Mouse (Mus musculus): Measurements from ENCODE around the gene Mvk. TPM values are rescaled to one million over a fixed set of nuclear protein-coding genes. Genes with fewer than 3 reads are reported as not detected.

Mvk gene
- total and polyA plus RNA-seq, 3 experiments: 33.5 to 37.7 TPM; not detected in 1

- TF ChIP-seq CHD2 (IDR thresholded peaks at IDR 0.05; ENCODE audit: low read length): no peak
These were observed 41.6 kb downstream of the Mvk start (continued) for GRCm38 (mm10) chr5:114485685-114486084.

- peaks cover 0 to 2% of the 10 kb centered on the region in 2 experiments; a peak in 1 of 4 replicates for H3K36me3 ChIP-seq (ENCODE audit: control insufficient read depth in 1 of 2, insufficient read depth in 2 of 2, low read length in 2 of 2)
- H3K4me1 ChIP-seq (ENCODE audit: control insufficient read depth in 1 of 2, insufficient read depth in 2 of 2, low read length in 2 of 2): peaks cover 0 to 13% of the 10 kb centered on the region in 2 experiments; a peak in 2 of 4 replicates
- H3K4me3 ChIP-seq (ENCODE audit: control insufficient read depth in 1 of 2, insufficient read depth in 1 of 2, low read depth in 2 of 2, low read length in 2 of 2): no peak overlapping the region
- no peaks in the 10 kb centered on the region for H3K27me3 ChIP-seq (ENCODE audit: control insufficient read depth in 1 of 2, insufficient read depth in 2 of 2, low read length in 2 of 2)
- H3K9ac ChIP-seq (ENCODE audit: control insufficient read depth, low read depth, low read length, poor library complexity, severe bottlenecking): no peak overlapping the region
- H3K27ac ChIP-seq (ENCODE audit: control insufficient read depth, low read depth, low read length): no peak overlapping the region
- H3K79me2 ChIP-seq (ENCODE audit: control insufficient read depth, insufficient read depth, low read length, poor library complexity): peaks cover 11% of the 10 kb centered on the region
- DNase-seq (ENCODE audit: low read depth, low spot score): no peak
- H3K9me3 ChIP-seq (replicated peaks; ENCODE audit: insufficient read depth, low read length): no peaks in the 10 kb centered on the region
- TF ChIP-seq ELF1 (IDR thresholded peaks at IDR 0.05; ENCODE audit: low read depth, low read length) (no peak), SIN3A (IDR thresholded peaks at IDR 0.05; ENCODE audit: low read length) (no peak), POLR2A (IDR thresholded peaks at IDR 0.05; ENCODE audit: control insufficient read depth in 1 of 2, insufficient read depth in 1 of 2, low read depth in 1 of 2, low read length in 2 of 2, poor library complexity in 1 of 2) (no peak), POLR2AphosphoS2 (IDR thresholded peaks at IDR 0.05; ENCODE audit: low read length) (no peak), UBTF (IDR thresholded peaks at IDR 0.05; ENCODE audit: borderline replicate concordance, insufficient read depth, low read depth, low read length) (no peak), MYB (IDR thresholded peaks at IDR 0.05; ENCODE audit: low read depth, low read length) (no peak), TAL1 (IDR thresholded peaks at IDR 0.05; ENCODE audit: low read length) (no peak), MAZ (IDR thresholded peaks at IDR 0.05; ENCODE audit: low read depth, low read length) (no peak), USF1 (IDR thresholded peaks at IDR 0.05; ENCODE audit: low read depth, low read length) (no peak)
These were observed 45.5 kb downstream of the Mvk start for GRCm38 (mm10) chr5:114489570-114489969.

- H3K4me1 ChIP-seq (ENCODE audit: control insufficient read depth in 1 of 2, insufficient read depth in 2 of 2, low read length in 2 of 2): peaks cover 0 to 10% of the 10 kb centered on the region in 2 experiments; a peak in 1 of 4 replicates
- no peaks in the 10 kb centered on the region for H3K36me3 ChIP-seq (ENCODE audit: control insufficient read depth in 1 of 2, insufficient read depth in 2 of 2, low read length in 2 of 2)
- no peak overlapping the region for H3K4me3 ChIP-seq (ENCODE audit: control insufficient read depth in 1 of 2, insufficient read depth in 1 of 2, low read depth in 2 of 2, low read length in 2 of 2)
- no peak overlapping the region for H3K9ac ChIP-seq (ENCODE audit: control insufficient read depth, low read depth, low read length, poor library complexity, severe bottlenecking)
- H3K27ac ChIP-seq (ENCODE audit: control insufficient read depth, low read depth, low read length): no peak overlapping the region
- H3K79me2 ChIP-seq (ENCODE audit: control insufficient read depth, insufficient read depth, low read length, poor library complexity): peaks cover 4% of the 10 kb centered on the region
- H3K9me3 ChIP-seq (replicated peaks; ENCODE audit: insufficient read depth, low read length): no peaks in the 10 kb centered on the region
- DNase-seq (ENCODE audit: low read depth, low spot score): no peak
- H3K27me3 ChIP-seq (ENCODE audit: control insufficient read depth in 1 of 2, insufficient read depth in 2 of 2, low read length in 2 of 2): no peaks in the 10 kb centered on the region
- no peak for TF ChIP-seq POLR2AphosphoS5 (IDR thresholded peaks at IDR 0.05; ENCODE audit: borderline replicate concordance, low read depth, low read length)
- no peak for TF ChIP-seq BHLHE40 (IDR thresholded peaks at IDR 0.05; ENCODE audit: borderline replicate concordance, low read depth, low read length)
- TF ChIP-seq RAD21 (IDR thresholded peaks at IDR 0.05; ENCODE audit: low read depth, low read length): no peak
- TF ChIP-seq UBTF (IDR thresholded peaks at IDR 0.05; ENCODE audit: borderline replicate concordance, insufficient read depth, low read depth, low read length): no peak
- no peak for TF ChIP-seq GATA1 (IDR thresholded peaks at IDR 0.05; ENCODE audit: low read depth, low read length)
- no peak for TF ChIP-seq CHD1 (IDR thresholded peaks at IDR 0.05; ENCODE audit: low read depth, low read length)
- TF ChIP-seq NELFE (IDR thresholded peaks at IDR 0.05; ENCODE audit: low read depth, low read length): no peak
- no peak for TF ChIP-seq MYC (IDR thresholded peaks at IDR 0.05; ENCODE audit: low read depth, low read length)
- no peak for TF ChIP-seq KAT2A (conservative IDR thresholded peaks at IDR 0.05; ENCODE audit: low read depth, low read length)
- TF ChIP-seq MAZ (IDR thresholded peaks at IDR 0.05; ENCODE audit: low read depth, low read length): no peak
- no peak for TF ChIP-seq EP300 (IDR thresholded peaks at IDR 0.05; ENCODE audit: low read depth in 1 of 2, low read length in 2 of 2)
- TF ChIP-seq JUND (IDR thresholded peaks at IDR 0.05; ENCODE audit: low read depth, low read length): no peak
- TF ChIP-seq MXI1 (IDR thresholded peaks at IDR 0.05; ENCODE audit: low read depth, low read length): no peak
- TF ChIP-seq ZC3H11A (IDR thresholded peaks at IDR 0.05; ENCODE audit: low read depth, low read length): no peak
- no peak for TF ChIP-seq USF1 (IDR thresholded peaks at IDR 0.05; ENCODE audit: low read depth, low read length)
These were observed 46.2 kb downstream of the Mvk start for GRCm38 (mm10) chr5:114490241-114490640.

All from MEL (cell line).